Mouse (Mus musculus) urinary bladder, postnatal 4 days (tissue): ENCODE measurements at regions not wholly inside any gene's neighbourhood (a gene's known extent, or its start where the extent isn't known, plus 50 kb on each side); places are given as distances from the start of the nearest gene placed in this dataset.

Source experiments
- DNase-seq, 2 experiments: peaks; one replicate each; pipeline ENCODE4 v3.0.0; 2021 to 2022; ENCODE audit warnings: low spot score in 2 of 2

GRCm38 (mm10) chr9:69705942-69706341 is 54.8 kb downstream of the Foxb1 start:
- DNase-seq: no peak

GRCm38 (mm10) chr9:69705071-69705470 is 55.7 kb downstream of the Foxb1 start:
- DNase-seq: no peak

GRCm38 (mm10) chr9:69703731-69704130 is 57.0 kb downstream of the Foxb1 start:
- no peak for DNase-seq

- DNase-seq: no peak
Observed at GRCm38 (mm10) chr9:69702156-69702928, 58.4 kb downstream of the Foxb1 start.

GRCm38 (mm10) chr9:69700696-69701095 is 60.0 kb downstream of the Foxb1 start:
- DNase-seq: no peak

GRCm38 (mm10) chr9:69691756-69692155 is 69.0 kb downstream of the Foxb1 start:
- DNase-seq: no peak

- no peak for DNase-seq
Observed at GRCm38 (mm10) chr9:69687349-69688123, 73.2 kb downstream of the Foxb1 start.

GRCm38 (mm10) chr9:69686766-69687165 is 74.0 kb downstream of the Foxb1 start:
- no peak for DNase-seq

- no peak for DNase-seq
Observed at GRCm38 (mm10) chr9:69685630-69686029, 75.1 kb downstream of the Foxb1 start.

GRCm38 (mm10) chr9:69681372-69682213 is 79.1 kb downstream of the Foxb1 start:
- no peak for DNase-seq

- no peak for DNase-seq
Observed at GRCm38 (mm10) chr9:69678634-69679033, 82.1 kb downstream of the Foxb1 start.

- DNase-seq: no peak
Observed at GRCm38 (mm10) chr9:69673463-69674105, 87.2 kb downstream of the Foxb1 start.

GRCm38 (mm10) chr9:69672657-69673462 is 87.9 kb downstream of the Foxb1 start:
- no peak for DNase-seq

GRCm38 (mm10) chr9:69671199-69671598 is 89.5 kb downstream of the Foxb1 start:
- DNase-seq: no peak

GRCm38 (mm10) chr9:69670551-69671044 is 90.1 kb downstream of the Foxb1 start:
- no peak for DNase-seq

- no peak for DNase-seq
Observed at GRCm38 (mm10) chr9:69669611-69670550, 90.9 kb downstream of the Foxb1 start.

- no peak for DNase-seq
Observed at GRCm38 (mm10) chr9:69668475-69669090, 92.2 kb downstream of the Foxb1 start.

- DNase-seq: no peak
Observed at GRCm38 (mm10) chr9:69667064-69667533, 93.6 kb downstream of the Foxb1 start.

- DNase-seq: no peak
Observed at GRCm38 (mm10) chr9:69664201-69664600, 96.5 kb downstream of the Foxb1 start.
